Mouse (Mus musculus) WW6 (cell line): ENCODE measurements around the gene Lrrc31.

Experiments used
- DNase-seq: peaks from one replicate; pipeline ENCODE4 v3.0.0-alpha.2; 2013; ENCODE audit warnings: low read depth, low spot score

The Lrrc31 gene

DNA sequence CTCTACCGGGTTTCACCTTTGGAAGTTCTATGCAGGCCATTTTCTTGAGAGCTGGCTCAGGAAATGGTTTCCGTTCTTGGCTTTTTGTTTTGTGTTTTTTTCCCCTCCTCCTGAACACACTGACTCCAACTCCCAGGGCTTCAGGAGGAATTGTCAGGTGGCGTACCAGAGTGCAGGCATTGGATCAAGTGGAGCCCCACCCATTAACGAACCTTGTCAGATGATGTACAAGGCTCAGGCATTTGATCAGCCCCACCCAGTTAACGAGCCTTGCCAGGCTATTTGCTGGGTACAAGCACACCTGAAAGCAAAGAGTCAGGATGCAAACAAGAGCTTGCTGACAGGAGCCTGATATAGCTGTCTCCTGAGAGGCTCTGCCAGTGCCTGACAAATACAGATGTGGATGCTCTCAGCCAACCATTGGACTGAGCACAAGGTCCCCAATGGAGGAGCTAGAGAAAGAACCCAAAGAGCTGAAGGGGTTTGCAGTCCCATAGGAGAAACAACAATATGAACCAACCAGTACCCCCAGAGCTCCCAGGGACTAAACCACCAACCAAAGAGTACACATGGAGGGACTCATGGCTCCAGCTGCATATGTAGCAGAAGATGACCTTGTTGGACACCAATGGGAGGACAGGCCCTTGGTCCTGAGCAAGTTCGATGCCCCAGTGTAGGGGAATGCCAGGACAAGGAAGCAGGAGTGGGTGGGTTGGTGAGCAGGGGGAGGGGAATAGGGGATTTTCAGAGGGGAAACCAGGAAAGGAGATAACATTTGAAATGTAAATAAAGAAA is at the start of gene Lrrc31:
TSS of gene Lrrc31 (minus strand) at position 133 of the 795 bp plus-strand sequence.
- DNase-seq = peak; percentile 42

DNA sequence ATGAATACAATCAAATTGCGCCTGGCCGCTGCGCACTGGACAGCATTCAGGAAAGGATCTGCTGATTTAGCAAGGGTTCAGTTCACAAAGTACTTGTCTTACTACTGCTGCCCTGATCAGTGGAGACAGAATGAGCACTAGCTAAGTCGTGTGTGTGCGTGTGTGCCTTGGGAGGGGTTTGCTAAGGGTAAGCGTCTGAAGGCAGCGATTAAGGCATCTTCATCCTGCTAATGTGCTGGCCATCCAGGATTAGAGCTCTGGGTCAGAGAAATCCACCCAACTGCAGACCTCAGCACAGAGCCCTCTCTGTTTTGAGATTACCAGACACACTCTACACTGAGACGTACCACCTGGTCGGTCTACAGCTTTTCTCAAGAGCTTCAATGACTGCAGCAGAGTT is 48.7 kb upstream of the Lrrc31 start:
- no peak for DNase-seq

DNA sequence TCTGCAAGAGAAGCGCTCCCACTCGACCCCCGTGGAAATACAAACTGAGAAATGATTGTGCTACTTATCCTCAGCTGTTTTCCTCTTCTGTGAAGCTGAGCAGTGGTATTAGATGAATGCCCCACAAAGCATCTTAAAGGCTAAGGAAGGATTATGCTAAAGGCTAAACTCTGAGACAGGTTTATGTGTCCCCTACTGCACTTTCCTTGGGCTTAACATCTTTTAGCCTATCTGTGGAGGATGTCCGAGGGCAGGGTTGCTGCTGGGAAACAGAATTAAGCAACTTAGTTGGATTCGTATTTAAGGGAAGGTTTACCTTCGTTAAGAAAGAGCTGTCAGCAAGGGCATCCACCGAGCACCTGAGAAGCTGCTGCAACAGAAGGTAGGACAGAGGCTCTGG is 46.4 kb upstream of the Lrrc31 start, which contains the start of gene Samd7:
TSS of gene Samd7 (plus strand) at position 288 of the 400 bp plus-strand sequence.
- DNase-seq = no peak

DNA sequence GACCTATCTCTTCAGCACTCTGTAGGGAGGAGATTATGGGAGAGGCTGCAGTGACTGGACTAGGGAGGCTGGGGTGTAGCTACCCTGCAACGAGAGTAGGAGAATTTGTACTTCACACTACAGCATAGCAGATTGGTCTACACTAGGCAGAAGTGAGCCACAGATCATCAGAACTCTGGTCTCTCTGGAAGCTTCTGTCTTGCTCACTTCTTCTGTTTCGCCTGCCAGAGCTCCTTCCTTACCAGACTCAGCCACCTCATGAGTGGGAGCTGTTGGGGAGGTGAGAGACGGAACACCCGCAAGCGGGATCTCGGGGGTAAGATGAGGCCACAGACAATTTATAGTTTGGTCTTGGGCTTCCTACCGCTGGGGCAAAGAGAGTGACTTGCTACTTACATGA is 43.2 kb upstream of the Lrrc31 start:
- no peak for DNase-seq

DNA sequence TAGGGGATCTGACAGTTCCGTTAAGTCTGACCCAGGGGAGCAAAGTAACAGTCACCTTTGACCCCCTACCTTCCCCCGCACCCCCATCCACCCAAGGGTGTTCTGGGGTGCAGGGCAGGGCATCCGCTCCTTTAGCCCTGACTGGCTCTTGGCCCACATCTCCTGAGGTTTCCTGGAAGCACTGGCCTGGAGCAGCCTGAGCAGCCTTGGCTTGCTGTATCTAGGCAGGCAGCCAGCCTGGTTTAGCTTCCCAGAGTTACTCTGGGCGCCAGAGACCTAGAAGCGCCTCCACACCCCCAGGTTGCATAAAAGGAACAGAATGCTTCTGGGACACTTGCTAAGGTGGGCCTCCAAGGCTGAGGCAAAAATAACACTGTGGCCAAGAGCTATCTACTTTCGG is 41.7 kb upstream of the Lrrc31 start:
- no peak for DNase-seq

DNA sequence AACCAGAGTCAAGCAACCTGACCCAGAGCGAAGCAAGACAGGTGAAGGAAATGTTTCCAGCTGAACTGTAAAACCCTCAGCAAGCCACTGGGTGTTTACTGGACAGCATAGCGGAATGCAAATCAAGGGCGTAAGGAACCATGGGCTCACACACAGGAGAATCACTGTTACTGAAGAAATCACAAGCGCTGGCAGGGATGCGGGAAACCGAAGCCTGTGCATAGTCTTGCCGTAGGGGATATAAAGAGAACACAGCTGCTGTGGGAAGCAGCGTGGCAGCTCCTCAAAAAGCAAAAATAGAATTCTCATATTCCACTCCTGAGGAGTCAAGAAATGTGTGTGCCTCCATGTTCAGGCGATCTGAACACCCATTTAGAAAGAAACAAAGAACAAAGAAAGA is 37.2 kb upstream of the Lrrc31 start:
- DNase-seq = no peak

DNA sequence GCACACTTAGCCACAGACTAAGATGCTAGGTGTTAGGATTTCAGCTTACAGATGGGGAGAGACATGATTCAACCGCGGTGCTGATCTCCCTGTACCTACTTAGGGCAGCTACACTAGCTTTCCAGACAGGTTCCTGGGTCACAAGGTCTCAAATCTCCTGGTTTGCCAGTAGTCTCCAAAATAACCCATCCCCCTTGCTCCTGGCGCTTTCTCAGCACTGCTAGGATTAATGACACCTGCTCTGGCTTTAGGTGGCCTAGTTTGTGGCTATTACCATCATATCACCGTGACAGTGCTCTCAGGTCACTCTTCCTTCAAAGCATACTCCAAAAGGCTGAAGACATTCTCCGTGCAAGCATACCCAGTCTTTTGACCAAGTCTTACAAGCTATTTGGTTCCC is 29.4 kb upstream of the Lrrc31 start:
- DNase-seq = no peak

DNA sequence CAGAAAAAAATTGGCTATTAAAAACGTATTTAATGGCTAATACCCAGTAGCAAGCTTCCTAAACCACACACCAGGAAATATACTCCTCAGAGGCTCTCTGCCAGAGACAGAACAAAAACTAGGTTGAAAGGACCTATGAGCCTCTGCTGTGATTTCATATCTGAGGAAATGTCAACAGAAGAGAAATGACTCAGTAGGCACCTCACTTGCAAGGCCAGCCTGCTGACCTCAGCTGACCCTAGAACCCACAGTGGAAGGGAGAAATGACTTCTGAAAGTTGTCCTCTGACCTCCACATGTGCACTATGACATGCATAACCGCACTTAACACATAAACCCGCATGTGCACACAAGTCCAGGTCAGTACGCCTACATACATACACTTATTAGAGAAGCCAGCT is 27.6 kb upstream of the Lrrc31 start:
- DNase-seq = no peak

DNA sequence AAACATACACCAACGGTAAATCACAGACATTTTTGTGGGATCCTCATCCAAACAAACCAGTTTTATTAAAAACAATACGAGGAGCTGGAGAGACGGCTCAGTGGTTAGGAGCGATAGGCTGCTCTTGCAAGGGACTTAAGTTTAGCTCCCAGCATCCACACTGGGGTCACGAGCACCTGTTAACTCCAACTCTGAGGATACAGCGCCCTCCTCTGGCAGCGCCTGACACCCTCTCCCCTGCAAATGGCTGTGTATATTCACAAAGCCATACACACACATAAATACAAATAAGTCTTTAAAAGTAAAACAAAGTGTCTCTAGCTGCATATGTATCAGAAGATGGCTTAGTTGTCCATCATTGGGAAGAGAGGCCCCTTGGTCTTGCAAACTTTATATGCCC is 25.9 kb upstream of the Lrrc31 start:
- peak; percentile 75 for DNase-seq

DNA sequence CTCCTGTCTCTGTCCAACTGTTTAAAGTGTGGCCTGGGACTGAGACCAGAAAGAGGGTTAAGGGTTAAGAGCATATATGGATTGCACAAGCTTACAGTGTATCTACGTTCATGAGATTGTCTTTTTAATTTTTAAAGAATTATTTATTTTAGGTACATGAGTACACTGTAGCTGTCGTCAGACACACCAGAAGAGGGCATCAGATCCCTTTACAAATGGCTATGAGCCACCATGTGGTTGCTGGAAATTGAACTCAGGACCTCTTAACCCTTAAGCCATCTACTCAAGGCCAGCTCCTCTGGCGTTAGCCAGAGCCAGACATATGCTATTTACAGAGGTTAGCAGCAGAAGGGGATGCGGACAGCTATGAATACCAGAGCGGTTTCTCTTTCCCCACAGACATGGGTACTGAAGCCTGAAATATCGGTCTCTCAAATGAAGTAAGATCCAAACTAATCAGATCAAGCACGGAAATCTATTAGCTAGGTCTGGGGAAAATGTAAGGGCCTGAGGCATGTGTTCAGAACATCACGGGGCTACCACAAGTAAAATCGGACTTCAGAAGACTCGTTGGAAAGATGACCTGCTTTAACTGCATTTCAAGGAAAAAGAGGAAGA is 25.3 kb upstream of the Lrrc31 start:
- no peak for DNase-seq

DNA sequence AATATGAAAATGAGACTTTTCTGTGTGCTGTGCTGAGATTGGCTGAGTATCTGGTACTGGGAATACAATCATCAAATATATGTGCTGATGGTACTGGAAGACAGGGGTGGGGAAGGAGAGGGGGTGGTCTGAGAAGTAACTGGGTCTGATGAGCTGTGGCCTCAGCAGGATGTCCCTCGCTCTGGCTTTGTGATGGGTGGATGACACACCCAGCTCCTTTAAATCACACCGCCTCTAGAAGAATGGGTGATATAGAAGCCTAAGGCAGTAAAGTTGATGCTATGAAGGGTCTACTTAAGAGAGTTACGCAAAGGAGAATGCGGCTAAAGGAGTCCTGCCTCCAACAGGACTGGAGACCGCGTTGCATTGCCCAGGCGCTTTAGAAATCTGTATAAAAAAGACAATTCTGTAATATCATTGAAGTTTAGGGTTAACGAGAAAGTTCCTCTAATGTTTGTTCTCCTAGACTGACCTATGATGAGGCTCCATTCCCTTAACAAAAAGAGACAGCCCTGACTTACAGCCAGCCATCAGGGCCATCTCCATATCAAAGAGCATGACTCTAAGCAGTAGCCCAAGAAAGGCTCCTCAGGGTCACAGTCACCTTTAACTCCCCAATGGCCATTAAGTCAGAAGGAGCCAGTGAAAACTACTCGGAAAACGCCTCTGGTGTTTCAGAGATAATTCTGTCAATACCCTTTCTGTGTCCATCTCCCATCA is 24.6 kb upstream of the Lrrc31 start:
- DNase-seq = peak; percentile 78

DNA sequence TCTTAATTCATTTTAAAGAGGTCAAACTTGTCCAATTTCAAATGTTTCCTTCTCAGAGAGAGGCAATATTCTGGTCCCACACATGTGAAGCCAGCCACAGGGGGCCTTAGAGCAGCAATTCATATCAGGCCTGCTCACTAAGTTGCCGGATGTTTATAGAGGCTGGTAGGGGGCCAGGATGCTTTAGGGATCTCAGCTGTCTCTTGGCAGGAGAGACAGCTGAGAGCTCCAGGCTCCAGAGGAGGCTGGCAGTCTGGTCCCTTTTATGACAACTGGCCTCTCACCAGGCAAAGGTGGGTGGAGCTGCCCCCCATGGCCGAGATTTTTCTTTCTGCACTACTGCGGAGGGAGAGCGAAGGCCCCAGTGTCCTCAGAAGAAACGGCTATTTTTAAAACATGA is 23.5 kb upstream of the Lrrc31 start:
- no peak for DNase-seq

DNA sequence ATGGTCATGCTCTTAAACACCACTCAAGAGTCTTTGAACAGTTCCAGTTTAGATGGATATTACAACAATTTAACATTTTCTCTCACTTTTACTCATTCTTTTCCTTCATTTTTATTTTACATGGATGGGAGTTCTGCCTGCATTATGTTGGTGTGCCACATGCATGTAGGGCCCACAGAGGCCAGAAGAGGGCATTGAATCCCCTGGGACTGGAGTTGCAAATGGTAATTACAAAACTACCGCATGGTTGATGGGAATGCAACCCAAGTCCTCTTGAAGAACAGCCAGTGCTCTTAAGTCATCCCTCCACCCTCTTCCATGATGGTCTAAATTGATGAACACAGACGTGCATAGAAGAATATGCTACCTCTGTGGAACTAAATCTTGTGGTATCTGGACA is 22.8 kb upstream of the Lrrc31 start:
- no peak for DNase-seq

DNA sequence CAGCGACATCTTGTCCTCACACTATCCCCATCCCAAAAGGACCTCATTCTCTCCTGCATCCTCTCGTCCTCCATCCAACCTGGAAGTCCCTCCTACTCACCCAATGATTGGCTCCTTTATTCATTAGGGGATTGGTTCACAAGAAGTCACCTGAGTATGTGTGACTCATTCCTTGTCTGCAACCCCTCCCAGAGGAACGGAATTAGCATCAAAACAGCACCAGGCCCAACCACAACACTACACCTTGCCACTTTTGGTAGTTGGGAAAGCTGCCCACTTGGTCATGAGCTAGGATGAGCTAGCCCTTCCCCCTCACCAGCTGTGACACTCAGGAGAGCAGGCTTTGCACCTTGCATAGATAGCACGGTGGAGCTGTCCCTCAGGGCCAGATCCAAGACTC is 22.4 kb upstream of the Lrrc31 start:
- no peak for DNase-seq

DNA sequence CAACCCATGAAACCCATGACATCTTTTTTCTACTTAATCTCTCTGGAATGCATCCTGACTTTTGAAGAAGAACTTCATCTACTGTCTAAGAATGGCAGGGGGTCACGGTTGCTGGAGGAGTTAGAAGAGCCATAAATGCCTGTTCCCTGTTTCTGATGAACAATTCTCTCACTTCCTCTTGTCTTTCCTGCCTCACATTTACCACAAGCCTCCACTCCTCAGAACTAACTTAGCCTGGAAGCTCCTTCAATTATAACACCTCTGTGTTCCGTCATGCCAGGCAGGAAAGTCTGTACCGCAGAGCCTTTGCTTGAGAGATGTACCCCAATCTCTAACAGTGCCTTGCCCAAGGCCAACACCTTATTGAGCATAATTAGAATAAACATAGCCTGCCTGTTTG is 19.0 kb upstream of the Lrrc31 start:
- no peak for DNase-seq

DNA sequence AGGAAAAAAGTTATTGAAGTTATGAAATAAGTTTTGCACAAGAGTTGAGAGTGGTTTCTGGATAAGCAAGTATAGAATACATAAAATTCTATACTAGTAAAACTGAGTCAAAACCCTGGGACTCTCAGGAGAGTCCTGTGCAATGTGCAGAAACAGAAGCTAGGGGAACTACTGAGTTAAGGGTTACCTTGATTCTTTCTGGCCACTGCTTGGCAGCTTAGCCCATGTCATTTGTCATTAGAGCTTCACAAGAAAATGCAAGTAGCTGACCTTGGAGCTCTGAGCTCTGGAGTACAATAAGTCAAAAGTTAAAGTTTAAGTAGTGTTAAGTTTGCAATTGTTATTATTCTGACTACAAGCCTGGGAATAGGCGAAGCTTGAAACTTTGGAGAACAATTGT is 13.7 kb upstream of the Lrrc31 start:
- no peak for DNase-seq

DNA sequence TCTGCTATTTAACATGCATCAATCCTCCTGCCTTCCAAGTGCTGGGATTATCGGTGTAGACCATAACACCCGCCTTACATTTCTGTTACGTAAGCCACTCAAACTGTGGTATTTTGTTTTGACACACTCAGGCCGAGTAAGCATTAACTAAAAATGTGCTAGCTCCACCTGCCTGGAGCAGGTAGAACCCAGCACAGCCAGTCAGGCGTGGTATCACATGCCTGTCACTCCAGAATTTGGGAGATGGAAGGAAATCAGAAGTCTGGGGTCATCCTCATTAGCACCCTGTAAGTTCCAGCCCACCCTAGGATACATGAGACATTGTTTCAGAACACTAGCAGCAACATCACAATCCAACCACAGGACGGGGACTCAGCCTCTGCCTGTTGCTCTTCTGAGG is 10.5 kb upstream of the Lrrc31 start:
- no peak for DNase-seq

DNA sequence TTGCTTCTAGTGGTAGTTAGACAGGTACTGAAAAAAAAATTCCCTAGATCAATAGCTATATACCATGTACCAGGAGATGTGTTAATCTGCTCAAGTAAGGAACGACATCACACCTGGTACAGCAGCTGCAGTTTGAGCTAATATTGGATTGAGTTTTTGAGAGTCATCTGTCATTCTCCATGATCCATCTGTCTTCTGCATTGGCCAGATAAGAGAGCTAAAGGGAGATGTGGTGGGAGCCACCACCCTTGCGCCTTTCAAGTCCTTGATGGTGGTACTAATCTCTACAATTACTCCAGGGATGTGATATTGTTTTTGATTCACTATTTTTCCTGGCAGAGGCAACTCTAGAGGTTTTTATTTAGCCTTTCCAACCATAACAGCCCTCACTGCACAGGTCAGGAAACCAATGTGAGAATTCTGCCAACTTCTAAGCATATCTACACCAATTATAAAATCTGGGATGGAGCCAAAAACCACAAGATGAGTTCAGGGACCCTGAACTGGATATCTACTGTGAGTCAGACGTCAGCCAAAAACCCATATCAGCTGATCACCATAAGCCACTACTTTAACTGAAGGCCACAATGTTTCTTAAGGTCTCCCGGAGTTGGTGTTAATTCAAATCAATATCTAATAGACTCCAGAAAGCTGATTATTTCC is 7.1 kb upstream of the Lrrc31 start:
- no peak for DNase-seq

DNA sequence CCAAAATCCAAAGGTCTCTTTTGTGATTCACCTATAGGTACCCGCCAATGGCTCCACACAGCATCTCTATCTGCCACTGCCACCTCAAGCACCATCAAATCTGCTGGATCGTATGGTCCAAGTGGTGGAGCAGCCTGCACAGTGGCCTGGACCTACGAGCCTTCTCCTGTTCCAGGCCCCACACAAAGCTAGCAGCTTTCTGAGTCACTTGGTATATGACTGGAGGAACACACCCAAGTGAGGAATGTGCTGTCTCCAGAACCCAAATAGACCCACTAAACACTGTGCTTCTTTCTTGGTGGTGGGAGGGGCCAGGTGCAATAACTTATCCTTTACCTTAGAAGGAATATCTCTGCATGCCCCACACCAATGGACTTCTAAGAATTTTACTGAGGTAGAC is 6.3 kb upstream of the Lrrc31 start:
- DNase-seq = no peak

DNA sequence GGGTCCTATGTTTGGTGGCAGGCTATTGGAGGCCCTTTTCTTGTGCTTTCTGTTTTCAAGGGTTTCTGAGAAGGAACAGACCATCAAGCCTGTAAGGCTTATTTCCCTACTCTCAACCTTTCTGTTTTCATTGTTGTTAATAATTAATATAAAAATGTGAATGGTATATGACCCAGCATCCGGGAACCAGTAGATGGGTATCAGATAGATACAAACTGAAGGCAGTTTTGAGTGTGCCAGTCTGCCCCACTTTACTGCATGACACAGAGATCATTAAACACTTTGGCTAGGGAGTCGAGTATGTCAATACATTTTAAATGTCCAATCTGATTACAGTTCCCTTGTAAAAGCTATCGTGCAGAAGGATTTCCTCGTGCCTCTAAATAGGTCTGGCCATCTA is 1.8 kb downstream of the Lrrc31 start:
- no peak for DNase-seq

DNA sequence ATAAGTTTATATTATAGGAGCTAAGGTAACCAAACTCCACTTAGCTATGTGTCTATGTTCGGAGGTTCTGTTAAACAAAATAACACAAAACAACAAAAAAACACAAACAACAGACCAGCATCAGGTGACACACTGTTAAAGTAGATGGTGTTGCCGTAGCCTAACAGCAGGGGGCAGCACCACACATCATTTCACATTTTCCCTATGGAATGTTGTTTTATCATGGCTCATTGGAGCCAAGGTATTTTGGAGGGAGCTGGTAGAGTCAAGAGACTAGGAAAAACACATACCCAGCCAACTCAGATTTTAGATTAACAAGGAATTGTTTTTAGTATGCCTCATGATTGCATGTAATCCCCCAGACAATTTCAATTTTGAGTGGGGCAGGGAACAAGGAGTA is 3.3 kb downstream of the Lrrc31 start:
- peak; percentile 38 for DNase-seq

DNA sequence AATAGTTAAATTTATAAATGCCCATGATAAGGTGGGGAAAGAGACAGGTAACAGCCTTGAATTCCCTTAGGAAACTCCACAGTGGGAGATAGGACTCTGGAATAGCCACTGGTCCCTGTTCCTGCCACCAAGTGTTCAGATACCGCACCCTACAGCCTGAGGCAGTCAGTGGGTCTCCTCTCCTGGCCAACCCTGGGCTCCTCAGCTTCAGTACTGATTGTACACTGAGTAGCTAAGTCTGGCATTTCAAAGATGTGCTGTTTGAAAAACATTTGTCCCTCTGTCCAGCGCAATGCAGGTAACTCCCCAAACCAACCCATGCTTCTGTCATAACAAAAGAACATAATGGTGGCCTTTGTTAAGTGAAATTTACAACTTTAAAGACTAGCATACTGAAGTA is 4.0 kb downstream of the Lrrc31 start:
- DNase-seq = no peak
